Mouse (Mus musculus) intestine, embryonic 16.5 days (tissue): ENCODE measurements around the gene Tfec. TPM values are rescaled to one million over a fixed set of nuclear protein-coding genes. Genes with fewer than 3 reads are reported as not detected.
A peak's percentile ranks its signal among the peaks of the same experiment; 100 is the strongest.

Experiments used
- ATAC-seq: fragments of 200-750 bp; cut with Nextera tagmentation; 2 replicates; pipeline ENCODE4 v1.8.0; 2017; ENCODE audit warnings: moderate TSS enrichment, moderate library complexity
- H3K27ac ChIP-seq: fragments of 300-500 bp; sonication (generic); 2 replicates; pipeline ENCODE4 v1.5.1; 2014; ENCODE audit warnings: mild to moderate bottlenecking, low read length
- H3K27me3 ChIP-seq: fragments of 300-500 bp; sonication (generic); replicated peaks from 2 replicates; pipeline ENCODE4 v1.6.1; 2014; ENCODE audit warnings: low read length, control low read depth, mixed read lengths; ENCODE audit not compliant: control insufficient read depth, insufficient read depth
- H3K36me3 ChIP-seq: fragments of 300-500 bp; sonication (generic); 2 replicates; pipeline ENCODE4 v1.6.1; 2014; ENCODE audit warnings: low read length, control low read depth; ENCODE audit not compliant: control insufficient read depth, insufficient read depth
- H3K4me1 ChIP-seq: fragments of 300-500 bp; sonication (generic); 2 replicates; pipeline ENCODE4 v1.6.1; 2014; ENCODE audit warnings: low read length, control low read depth, mixed read lengths; ENCODE audit not compliant: control insufficient read depth, insufficient read depth
- H3K4me2 ChIP-seq: fragments of 300-500 bp; sonication (generic); 2 replicates; pipeline ENCODE4 v1.6.1; 2014; ENCODE audit warnings: low read depth, low read length, control low read depth
- H3K4me3 ChIP-seq: fragments of 300-500 bp; sonication (generic); 2 replicates; pipeline ENCODE4 v1.5.1; 2014; ENCODE audit warnings: mild to moderate bottlenecking, low read length
- H3K9ac ChIP-seq: fragments of 300-500 bp; sonication (generic); 2 replicates; pipeline ENCODE4 v1.6.1; 2014; ENCODE audit warnings: low read depth, low read length
- H3K9me3 ChIP-seq: fragments of 300-500 bp; sonication (generic); 2 replicates; pipeline ENCODE4 v1.6.1; 2016; ENCODE audit warnings: low read length, control low read depth; ENCODE audit not compliant: control insufficient read depth
- WGBS: fragments of 180-500 bp; shearing (Covaris S2); extraction: QIAGEN DNeasy Blood & Tissue Kit; methylation state at CpG from one replicate; pipeline ENCODE4 v1.1.7; 2014; 5-methylcytosine and 5-hydroxymethylcytosine counted together
- polyA plus RNA-seq: library from polyadenylated mRNA; unstranded; fragments of >200 nt; fragmentation: Nextera tagmentation; extraction: Ambion mirVana; gene quantifications from 2 replicates; pipeline ENCODE4 v1.2.1, GENCODE M21; 2015

The Tfec gene
- polyA plus RNA-seq, 1 experiment from 2014 or later = 82.6 TPM

DNA sequence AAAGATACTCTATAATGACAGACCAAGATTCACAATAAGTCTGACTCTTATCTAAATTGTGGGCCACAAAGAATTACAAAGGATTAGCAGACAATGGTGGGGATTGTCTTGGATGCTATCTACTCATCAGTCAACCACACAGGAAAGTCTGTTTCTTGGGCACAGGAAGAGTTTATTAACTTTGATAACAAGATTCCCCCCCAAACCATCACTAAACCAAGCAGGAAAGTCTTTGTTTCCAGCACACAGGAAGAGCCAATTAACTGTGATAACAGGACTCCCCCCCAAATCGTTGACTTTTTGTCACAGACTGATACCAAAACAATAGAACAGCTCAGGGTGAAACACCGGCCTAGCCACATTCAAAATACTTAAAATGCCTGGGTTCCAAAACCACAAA lies 28.2 kb downstream of the Tfec start:
- no peaks in the 10 kb centered on the region for H3K27me3 ChIP-seq
- H3K4me2 ChIP-seq = no peak overlapping the region
- H3K27ac ChIP-seq = no peak overlapping the region
- no peaks in the 10 kb centered on the region for H3K9me3 ChIP-seq
- H3K4me3 ChIP-seq = no peak overlapping the region
- H3K36me3 ChIP-seq = no peaks in the 10 kb centered on the region
- no peak for ATAC-seq
- WGBS = 41% methylated on average over 2 of the region's 2 CpGs
- no peaks in the 10 kb centered on the region for H3K4me1 ChIP-seq
- no peak overlapping the region for H3K9ac ChIP-seq

DNA sequence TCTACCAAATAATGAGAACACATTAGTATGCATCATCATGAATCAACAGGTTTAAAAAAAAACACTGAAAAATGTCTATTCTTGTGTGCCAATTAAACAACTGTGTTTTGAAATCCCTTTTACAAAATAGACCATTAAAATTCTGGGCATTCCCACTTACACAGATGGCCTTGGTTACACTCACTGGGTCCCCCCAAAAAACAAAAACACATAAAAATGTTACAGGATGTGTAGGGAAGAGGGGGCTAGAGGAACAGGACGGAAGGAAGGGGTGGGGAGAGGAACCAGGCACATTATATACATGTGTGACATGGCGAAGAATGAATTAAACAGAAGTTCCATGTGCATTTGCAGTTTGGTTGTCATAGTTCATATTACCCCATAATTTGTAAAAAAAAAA lies 29.9 kb downstream of the Tfec start:
- Histone ChIP-seq H3K4me2 (no peak overlapping the region), H3K4me1 (no peaks in the 10 kb centered on the region), H3K36me3 (no peaks in the 10 kb centered on the region), H3K9me3 (no peaks in the 10 kb centered on the region), H3K9ac (no peak overlapping the region), H3K27me3 (no peaks in the 10 kb centered on the region), H3K27ac (no peak overlapping the region), H3K4me3 (no peak overlapping the region)
- 71% methylated on average over 2 of the region's 2 CpGs for WGBS
- ATAC-seq = no peak

DNA sequence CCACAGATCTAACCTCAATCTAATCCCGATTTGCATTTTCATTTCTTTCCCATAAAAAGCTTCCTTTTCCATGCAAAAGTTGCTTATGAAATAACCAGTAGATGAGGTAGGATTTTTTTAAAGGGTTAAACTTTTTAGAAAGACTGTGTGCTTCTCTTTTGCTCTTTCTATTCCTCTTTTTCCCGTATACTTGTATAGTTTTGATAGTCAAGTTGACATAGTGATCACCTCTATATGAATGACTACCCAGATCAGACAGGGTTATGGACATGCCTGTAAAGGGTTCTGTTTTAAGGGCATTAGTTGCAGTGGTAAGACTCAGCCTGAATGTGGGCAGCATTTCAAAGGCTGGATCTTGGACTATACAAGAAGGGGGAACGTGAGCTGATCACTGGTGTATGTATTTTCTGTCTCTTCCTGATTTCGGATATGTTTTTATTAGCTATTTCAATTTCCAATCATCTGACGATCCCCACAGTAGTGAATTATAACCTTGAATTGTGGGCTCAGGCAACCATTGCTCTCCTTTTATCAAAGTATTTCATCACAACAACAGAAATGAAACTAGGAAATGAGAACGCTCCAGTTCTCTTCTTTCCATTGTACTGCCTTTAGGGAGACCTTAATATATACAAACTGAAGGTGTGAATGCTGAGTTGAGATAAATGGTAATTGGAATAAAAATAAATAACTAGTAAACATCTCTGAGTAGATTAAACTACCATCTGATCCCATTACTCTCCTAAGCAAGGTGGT lies 35.3 kb downstream of the Tfec start:
- H3K4me3 ChIP-seq = no peak overlapping the region
- H3K27me3 ChIP-seq = no peaks in the 10 kb centered on the region
- no peaks in the 10 kb centered on the region for H3K36me3 ChIP-seq
- no peak overlapping the region for H3K9ac ChIP-seq
- no peak for ATAC-seq
- H3K4me1 ChIP-seq = no peaks in the 10 kb centered on the region
- H3K27ac ChIP-seq = no peak overlapping the region
- no peak overlapping the region for H3K4me2 ChIP-seq
- H3K9me3 ChIP-seq = no peaks in the 10 kb centered on the region
- 91% methylated on average over 6 of the region's 6 CpGs for WGBS

DNA sequence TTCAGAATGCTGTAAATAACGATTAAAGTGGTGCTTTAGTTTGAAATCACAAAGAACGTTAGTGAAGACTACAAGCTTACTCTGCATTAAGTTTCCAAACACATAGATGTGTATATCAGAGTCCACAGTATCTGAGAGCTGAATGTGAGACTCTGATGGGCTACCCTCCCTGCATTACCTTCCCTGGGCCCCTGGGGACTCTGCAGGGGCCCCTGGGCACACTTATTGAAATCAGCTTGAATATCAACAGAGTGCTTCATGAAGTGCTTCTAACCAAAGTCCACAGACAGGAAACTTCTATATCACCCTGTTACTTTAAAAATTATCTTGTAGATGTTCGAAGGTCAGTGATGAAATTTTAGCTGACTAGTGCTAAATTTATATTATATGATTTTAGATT lies 36.2 kb downstream of the Tfec start:
- 82% methylated on average over 3 of the region's 3 CpGs for WGBS
- no peaks in the 10 kb centered on the region for H3K9me3 ChIP-seq
- H3K27ac ChIP-seq = no peak overlapping the region
- H3K4me2 ChIP-seq = no peak overlapping the region
- no peak overlapping the region for H3K9ac ChIP-seq
- H3K27me3 ChIP-seq = no peaks in the 10 kb centered on the region
- H3K4me3 ChIP-seq = no peak overlapping the region
- no peaks in the 10 kb centered on the region for H3K36me3 ChIP-seq
- H3K4me1 ChIP-seq = no peaks in the 10 kb centered on the region
- peak; percentile 96 for ATAC-seq

DNA sequence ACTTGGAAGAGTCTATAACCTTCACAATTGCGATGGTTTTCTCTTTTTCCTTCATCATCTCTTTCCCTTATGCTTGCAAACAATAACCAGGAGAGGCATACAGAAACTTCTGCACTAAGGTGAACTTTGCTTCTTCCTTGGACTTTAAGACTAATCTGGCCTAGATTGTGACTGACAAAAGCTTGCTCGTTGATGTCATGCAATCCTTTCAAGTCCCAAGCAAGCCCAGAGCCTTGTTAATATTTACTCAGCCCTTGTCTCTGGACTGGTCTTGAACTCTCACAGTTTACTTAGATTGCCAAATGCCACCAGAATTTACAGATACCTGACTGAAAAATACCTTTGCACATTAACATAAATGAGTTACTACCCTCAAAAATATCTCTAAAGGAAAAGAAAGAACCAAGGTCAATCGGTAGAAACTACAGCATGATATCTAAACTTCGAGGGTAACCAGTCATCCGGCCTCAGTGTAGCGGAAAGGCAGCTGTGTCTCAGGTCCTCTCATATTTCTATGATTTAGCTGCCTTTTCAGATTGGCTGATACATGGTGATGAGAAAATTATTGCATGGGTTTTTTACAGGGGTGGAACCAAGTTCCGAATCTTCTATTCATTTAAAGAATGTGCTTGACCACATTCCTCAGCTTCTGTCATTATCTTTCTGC lies 42.2 kb downstream of the Tfec start:
- Histone ChIP-seq H3K4me3 (no peak overlapping the region), H3K4me2 (no peak overlapping the region), H3K4me1 (no peaks in the 10 kb centered on the region), H3K27ac (no peak overlapping the region), H3K27me3 (no peaks in the 10 kb centered on the region), H3K9me3 (no peaks in the 10 kb centered on the region), H3K36me3 (no peaks in the 10 kb centered on the region), H3K9ac (no peak overlapping the region)
- 66% methylated on average over 7 of the region's 7 CpGs for WGBS
- peak; percentile 95 for ATAC-seq

DNA sequence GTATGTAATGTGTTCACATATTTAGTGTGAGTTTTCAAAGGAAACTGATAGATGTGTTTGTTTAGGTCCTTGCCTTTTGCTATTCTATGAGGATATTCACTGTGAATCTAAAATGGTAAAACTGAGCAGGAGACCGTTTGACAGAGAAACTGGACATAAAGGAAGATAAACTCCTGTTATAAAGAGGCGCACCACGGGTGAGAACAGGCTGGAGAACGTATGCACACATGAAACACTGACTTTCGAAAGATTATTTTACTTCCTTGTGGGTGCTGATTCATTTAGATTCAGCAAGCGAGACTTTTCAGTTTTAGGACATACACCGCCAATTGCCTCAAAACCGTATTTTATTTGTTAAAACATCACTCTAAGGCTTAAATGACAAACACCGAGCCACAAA lies 43.3 kb downstream of the Tfec start:
- H3K4me2 ChIP-seq = no peak overlapping the region
- H3K9ac ChIP-seq = no peak overlapping the region
- no peaks in the 10 kb centered on the region for H3K4me1 ChIP-seq
- 55% methylated on average over 9 of the region's 9 CpGs for WGBS
- peak; percentile 54; the same call in 1 of the 2 replicates for ATAC-seq
- H3K9me3 ChIP-seq = no peaks in the 10 kb centered on the region
- H3K27me3 ChIP-seq = no peaks in the 10 kb centered on the region
- peak overlapping the region; percentile 32 for H3K4me3 ChIP-seq
- peak overlapping the region; percentile 61 for H3K27ac ChIP-seq
- no peaks in the 10 kb centered on the region for H3K36me3 ChIP-seq

DNA sequence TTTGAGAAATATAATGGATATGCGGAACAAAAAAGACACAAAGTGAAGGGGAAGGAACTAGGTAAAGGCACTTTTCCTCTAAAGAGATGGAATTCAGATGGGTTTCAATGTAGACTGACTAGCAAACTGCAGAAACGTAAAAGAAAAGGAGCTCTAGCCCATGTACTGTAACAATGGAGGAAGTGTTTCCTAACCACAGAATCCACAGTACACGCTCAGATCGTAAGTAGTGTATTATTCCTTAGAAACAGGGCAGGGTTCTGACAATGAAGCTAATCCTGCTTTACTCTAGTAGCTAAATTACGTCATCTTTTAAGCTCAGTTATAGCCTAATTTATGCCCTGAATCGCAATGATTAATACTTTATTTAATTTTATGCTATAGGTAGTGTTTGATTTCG lies 51.7 kb downstream of the Tfec start:
- H3K27me3 ChIP-seq = no peaks in the 10 kb centered on the region
- 88% methylated on average over 7 of the region's 7 CpGs for WGBS
- H3K36me3 ChIP-seq = no peaks in the 10 kb centered on the region
- no peak overlapping the region for H3K4me2 ChIP-seq
- H3K4me3 ChIP-seq = no peak overlapping the region
- no peak overlapping the region for H3K27ac ChIP-seq
- no peak overlapping the region for H3K9ac ChIP-seq
- no peak for ATAC-seq
- H3K4me1 ChIP-seq = no peaks in the 10 kb centered on the region
- no peaks in the 10 kb centered on the region for H3K9me3 ChIP-seq

DNA sequence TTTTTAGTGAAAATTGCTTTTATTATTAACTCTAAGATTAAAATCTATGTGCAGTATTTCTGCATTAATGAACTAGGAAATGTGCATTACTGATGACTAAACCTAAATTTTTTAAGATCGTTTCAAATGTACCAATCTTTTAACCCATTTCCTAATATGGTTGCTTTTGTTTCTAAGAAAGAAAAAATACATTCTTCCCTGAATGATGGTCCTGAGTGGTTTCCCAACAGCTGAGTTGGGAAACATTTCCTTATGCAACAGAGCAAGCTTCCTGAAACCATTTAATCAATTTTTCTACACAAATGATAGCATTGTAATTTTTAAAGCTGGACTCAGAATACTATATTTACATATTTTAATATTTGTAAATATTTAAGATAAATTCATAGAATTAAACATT lies 62.6 kb downstream of the Tfec start:
- no peak for ATAC-seq
- no peak overlapping the region for H3K4me2 ChIP-seq
- no peaks in the 10 kb centered on the region for H3K4me1 ChIP-seq
- H3K36me3 ChIP-seq = no peaks in the 10 kb centered on the region
- H3K9ac ChIP-seq = no peak overlapping the region
- 89% methylated on average over 1 of the region's 1 CpGs for WGBS
- H3K27me3 ChIP-seq = no peaks in the 10 kb centered on the region
- H3K4me3 ChIP-seq = no peak overlapping the region
- H3K9me3 ChIP-seq = no peaks in the 10 kb centered on the region
- H3K27ac ChIP-seq = no peak overlapping the region

DNA sequence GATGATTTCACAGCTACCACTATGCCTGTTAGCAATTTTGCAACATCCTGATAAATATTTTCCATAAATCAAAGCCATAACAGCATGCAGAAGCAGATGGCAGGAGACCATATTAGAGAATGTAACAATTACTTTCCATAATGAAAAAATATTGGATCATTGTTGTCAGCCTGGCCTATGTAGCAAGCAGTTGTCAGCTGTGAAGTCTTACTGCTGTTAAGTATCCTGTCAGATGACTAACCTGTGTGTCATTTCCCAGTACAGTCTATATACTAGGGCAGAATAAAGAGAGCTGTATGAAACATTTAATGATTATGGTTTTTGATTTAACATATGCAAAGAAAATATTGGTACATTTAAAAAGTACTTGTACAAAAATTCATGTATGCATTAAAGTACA lies 69.9 kb downstream of the Tfec start:
- H3K36me3 ChIP-seq = no peaks in the 10 kb centered on the region
- H3K27ac ChIP-seq = no peak overlapping the region
- H3K9me3 ChIP-seq = no peaks in the 10 kb centered on the region
- H3K9ac ChIP-seq = no peak overlapping the region
- no peak overlapping the region for H3K4me2 ChIP-seq
- H3K4me3 ChIP-seq = no peak overlapping the region
- no peaks in the 10 kb centered on the region for H3K27me3 ChIP-seq
- no peaks in the 10 kb centered on the region for H3K4me1 ChIP-seq
- no peak for ATAC-seq
